Mouse (Mus musculus): ENCODE data around the gene Immp2l.
"Not testable (repeated sequence)": the region's sequence is repeated elsewhere in the genome, so short reads cannot be mapped to it uniquely, and the experiment has no call there.

Immp2l gene

DNA sequence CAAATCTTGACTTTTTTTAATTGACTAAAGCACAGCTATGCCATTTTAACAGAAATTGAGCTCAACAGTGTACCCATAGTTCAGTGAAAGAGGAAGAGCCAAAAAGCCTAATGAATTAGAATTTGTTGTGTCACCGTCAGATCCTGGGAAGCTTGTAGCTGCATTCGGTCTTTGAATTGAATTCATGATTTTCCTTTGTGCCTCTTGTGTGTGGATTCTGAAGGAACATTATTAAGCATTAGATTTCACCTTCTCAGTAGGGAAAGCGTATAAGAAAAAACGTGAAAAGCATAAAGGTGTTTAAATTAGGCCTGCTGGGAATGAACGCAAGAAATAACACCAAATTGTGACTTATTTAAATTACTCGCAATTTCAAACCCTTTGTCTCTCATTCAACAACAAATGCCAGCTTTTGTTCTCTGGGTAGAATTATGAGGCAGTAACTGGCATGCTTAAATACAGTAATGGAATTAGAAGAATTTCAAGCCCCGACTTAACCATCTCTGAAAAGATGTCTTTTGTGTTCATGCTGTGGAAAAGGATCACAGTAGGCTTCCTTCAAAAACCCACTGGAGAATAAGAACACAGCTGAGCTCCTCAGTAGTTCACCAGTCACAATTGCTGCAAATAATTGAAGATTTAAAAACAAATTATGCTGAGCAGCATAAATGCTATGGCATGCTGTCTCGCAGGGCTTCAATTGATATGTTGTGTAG is 626.1 kb downstream of the Immp2l start:
- DNase-seq (ENCODE audit: extremely low spot score, low spot score) = no peak

- DNase-seq (ENCODE audit: extremely low spot score, low spot score) = no peak
Observed at GRCm38 (mm10) chr12:41668280-41668679, 644.4 kb downstream of the Immp2l start.

DNA sequence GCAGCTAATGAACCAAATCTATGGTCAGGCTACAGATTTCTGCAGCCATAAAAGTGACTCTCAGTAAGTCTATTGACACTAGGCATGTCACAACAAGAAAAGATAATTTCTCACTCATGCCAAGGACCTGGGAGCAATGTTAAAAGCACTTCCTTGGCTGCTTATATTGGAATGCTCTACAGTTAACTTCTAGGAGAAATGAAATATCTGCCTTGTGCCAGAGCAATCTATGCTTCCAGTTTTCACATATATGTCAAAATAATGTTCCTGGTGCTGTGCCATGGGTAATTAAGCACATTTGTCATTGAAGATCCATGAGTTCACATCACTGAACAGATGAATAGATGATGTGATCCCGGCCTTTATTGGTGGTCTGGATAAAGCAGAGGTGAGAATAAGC is 645.6 kb downstream of the Immp2l start:
- no peak for DNase-seq (ENCODE audit: extremely low spot score, low spot score)

DNA sequence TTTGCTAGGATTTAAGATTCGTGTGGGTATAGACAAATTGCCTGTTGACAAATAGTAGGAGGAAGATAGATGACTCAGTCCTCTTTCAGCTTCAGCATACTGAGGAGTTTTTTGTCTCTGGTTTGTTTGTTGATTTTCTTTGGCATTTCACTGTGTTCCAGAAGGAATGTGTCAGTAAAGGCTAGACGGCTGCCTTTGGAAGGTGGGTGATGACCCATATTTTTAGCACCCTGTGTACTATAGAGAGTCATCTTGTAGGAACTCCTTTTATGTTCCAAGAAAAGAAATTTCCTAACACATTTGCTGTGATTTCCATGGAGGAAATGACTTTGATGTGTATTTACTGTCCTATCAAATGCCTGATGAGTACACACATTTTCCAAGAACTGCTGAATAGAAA is 651.0 kb downstream of the Immp2l start:
- no peak for DNase-seq (ENCODE audit: extremely low spot score, low spot score)

GRCm38 (mm10) chr12:41680141-41680540 is 656.3 kb downstream of the Immp2l start:
- DNase-seq (ENCODE audit: extremely low spot score, low spot score) = no peak

- no peak for DNase-seq (ENCODE audit: extremely low spot score, low spot score)
Observed at GRCm38 (mm10) chr12:41682141-41682540, 658.3 kb downstream of the Immp2l start.

DNA sequence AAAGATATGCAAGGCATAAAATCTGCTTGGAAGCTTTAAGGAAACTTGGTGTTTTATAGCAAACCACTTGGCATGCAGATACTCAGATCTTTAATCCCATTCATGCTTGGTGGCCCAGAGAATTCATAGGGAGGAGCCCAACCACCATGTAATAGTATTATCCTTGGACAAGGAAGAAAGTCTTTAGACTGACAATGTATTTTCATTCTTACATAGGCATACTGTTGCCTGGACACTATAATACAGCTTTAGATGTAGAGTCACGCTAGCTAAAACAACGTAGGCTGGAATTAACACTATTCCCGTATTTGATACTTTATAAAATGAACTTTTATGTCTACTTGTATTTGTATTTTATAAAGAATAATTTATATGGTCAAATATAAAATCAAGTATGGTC is 665.9 kb downstream of the Immp2l start:
- DNase-seq (ENCODE audit: extremely low spot score, low spot score) = no peak

DNA sequence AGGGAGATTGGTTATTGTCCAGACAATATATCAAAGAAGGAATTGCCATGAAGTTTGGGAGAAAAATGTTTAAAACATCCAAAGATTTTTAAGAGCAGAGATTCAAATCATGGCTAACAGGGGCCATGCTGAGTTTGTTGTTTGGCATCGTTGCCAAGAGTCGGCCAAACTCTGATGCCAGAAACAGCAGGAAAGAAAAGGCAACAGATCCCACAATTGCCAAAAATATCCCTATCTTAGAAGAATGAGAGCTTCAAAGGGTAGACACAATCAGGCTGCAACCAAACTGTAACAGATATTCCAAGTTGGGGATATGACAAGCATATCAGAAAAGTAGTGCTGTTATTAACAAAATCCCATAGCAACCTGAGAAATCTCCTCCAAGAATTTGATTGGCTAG is 686.7 kb downstream of the Immp2l start:
- no peak for DNase-seq (ENCODE audit: extremely low spot score, low spot score)

- DNase-seq (ENCODE audit: extremely low spot score, low spot score) = no peak
Observed at GRCm38 (mm10) chr12:41716946-41717345, 693.1 kb downstream of the Immp2l start.

GRCm38 (mm10) chr12:41724585-41724984 is 700.7 kb downstream of the Immp2l start:
- no peak for DNase-seq (ENCODE audit: extremely low spot score, low spot score)

GRCm38 (mm10) chr12:41726720-41727119 is 702.8 kb downstream of the Immp2l start:
- no peak for DNase-seq (ENCODE audit: extremely low spot score, low spot score)

DNA sequence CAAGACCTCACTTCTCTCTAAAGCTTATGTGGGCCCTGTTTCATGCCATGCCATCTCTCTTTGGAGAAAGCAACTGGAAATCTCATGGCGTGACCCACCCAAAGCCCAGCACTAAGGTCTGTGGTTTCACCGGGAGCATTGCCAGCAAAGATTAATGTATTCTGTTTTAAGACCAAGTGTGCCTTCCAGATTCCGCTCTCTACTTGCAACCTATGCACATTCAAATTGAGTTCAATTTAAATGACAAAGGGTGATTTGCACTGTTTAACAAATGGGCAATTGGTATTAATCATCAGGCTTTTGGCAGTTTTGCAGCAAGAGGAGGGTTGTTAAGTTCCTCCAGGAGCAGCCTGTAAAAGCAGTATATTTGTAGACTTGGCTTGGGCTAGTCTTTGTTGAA is 703.3 kb downstream of the Immp2l start:
- DNase-seq (ENCODE audit: extremely low spot score, low spot score) = no peak

DNA sequence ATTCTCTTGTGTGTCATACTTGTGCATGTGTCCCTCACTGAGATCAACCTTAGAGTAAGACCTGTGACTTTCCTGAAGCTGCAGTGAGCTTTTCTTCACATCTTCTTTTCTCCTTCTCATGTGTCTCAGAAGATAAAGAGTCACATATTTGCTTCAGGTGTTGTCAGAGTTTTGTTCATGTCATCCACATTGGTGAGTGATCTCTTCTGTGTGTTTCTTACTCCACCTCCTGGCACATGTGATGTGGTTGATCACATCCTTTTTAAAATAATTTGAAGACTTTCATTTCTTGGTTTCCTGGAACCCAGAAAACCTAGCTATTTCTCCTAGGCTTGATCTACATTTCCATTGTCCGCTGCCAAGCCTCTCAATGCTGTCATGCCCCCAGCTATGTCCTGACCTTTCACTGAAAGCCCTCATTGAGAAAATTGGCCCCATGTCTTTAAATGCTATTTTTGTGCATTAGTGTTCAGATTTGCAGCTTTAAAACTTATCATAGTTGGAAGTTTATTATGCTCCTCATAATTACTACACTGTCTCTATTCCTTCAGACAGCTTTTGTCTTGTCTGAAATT is 704.0 kb downstream of the Immp2l start:
- DNase-seq (ENCODE audit: extremely low spot score, low spot score) = no peak

DNA sequence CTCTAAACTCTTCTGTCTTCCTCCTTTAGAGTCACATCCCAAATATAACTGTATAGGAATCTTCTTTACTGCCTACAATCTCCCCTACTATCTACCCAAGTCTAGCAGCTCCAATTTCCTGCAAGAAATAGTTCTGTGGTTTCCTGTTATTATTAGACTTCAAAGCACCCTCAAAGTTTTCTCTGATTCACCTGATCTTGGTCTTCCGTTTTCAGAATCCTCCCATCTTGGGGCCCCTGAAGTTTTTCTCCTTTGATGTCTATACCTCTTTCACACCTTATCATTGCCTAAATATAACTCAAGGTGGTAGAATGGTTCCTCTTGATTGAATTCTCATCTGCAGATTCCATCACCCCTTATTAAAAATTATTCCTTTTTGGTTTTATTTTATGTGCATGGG is 704.6 kb downstream of the Immp2l start:
- DNase-seq (ENCODE audit: extremely low spot score, low spot score) = no peak

- no peak for DNase-seq (ENCODE audit: extremely low spot score, low spot score)
Observed at GRCm38 (mm10) chr12:41729780-41730179, 705.9 kb downstream of the Immp2l start.

GRCm38 (mm10) chr12:41733168-41733567 is 709.3 kb downstream of the Immp2l start:
- no peak for DNase-seq (ENCODE audit: extremely low spot score, low spot score)

- DNase-seq (ENCODE audit: extremely low spot score, low spot score) = no peak
Observed at GRCm38 (mm10) chr12:41742887-41743286, 719.0 kb downstream of the Immp2l start.

- DNase-seq (ENCODE audit: extremely low spot score, low spot score) = no peak
Observed at GRCm38 (mm10) chr12:41763396-41763795, 739.5 kb downstream of the Immp2l start.

DNA sequence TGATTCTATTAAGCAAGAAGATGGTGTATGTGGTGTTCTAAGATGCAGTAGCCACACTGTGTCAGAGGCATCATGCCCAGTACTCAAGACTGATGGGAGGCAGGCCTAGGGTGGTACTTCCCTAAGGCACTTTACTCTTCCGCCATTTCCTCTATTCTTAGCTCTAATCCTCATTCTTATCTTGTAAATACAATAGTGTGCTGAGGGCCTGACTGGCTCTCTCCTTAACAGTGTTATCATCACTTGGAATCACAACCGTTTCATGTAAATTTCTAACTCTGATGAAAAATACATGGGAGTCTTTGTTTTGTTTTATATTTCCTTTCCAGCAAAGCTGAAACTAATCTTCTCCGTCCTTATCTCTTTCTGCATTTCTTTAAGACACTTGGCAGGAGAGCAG is 750.1 kb downstream of the Immp2l start:
- DNase-seq (ENCODE audit: extremely low spot score, low spot score) = no peak

- no peak for DNase-seq (ENCODE audit: extremely low spot score, low spot score)
Observed at GRCm38 (mm10) chr12:41774623-41775323, 750.9 kb downstream of the Immp2l start.

DNA sequence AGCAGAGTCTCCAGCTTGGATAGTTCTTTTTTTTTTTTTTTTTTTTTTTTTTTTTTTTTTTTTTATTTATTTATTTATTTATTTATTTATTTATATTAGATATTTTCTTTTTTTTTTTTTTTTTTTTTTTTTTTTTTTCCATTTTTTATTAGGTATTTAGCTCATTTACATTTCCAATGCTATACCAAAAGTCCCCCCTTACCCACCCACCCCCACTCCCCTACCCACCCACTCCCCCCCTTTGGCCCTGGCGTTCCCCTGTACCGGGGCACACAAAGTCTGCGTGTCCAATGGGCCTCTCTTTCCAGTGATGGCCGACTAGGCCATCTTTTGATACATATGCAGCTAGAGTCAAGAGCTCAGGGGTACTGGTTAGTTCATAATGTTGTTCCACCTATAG is 753.9 kb downstream of the Immp2l start:
- DNase-seq (ENCODE audit: extremely low spot score, low spot score) = not testable (repeated sequence)

DNA sequence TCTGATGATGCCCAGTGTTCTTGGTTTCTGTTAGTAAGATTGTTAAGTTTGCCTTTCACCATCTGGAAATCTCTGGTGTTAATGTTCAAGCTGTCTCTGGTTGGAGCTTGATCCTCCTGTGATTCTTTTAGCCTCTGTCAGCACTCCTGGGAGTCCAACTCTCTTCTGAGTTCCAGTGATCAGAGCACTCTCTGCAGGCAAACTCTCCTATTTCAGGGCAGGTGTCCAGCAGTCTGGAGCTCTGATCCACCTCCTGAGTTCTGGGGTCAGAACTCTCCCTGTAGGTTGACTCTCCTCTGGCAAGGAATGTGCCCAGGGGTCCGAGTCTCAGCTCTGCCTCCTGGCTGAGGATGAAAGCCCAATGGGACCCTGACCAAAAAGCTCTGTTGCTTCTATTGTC is 769.8 kb downstream of the Immp2l start:
- DNase-seq (ENCODE audit: extremely low spot score, low spot score) = not testable (repeated sequence)

GRCm38 (mm10) chr12:41829517-41829916 is 805.6 kb downstream of the Immp2l start:
- no peak for DNase-seq (ENCODE audit: extremely low spot score, low spot score)

All from neural tube, embryonic 10.5 days (tissue).